Mouse (Mus musculus) embryonic facial prominence, embryonic 15.5 days (tissue): Measurements from ENCODE around the gene Aldh1l1. TPM values are rescaled to one million over a fixed set of nuclear protein-coding genes. Genes with fewer than 3 reads are reported as not detected.

ENCODE experiments used
- ATAC-seq: fragments of 200-750 bp; cut with Nextera tagmentation; 2 replicates; pipeline ENCODE4 v1.8.0; 2017; ENCODE audit warnings: low read depth, moderate TSS enrichment; ENCODE audit not compliant: insufficient number of reproducible peaks, low FRiP score, low TSS enrichment
- H3K27ac ChIP-seq: fragments of 300-500 bp; sonication (generic); replicated peaks from 2 replicates; pipeline ENCODE4 v1.5.1; 2015; ENCODE audit warnings: mild to moderate bottlenecking, inconsistent platforms
- H3K27me3 ChIP-seq: fragments of 300-500 bp; sonication (generic); 2 replicates; pipeline ENCODE4 v1.6.1; 2015; ENCODE audit warnings: inconsistent platforms
- H3K36me3 ChIP-seq: fragments of 300-500 bp; sonication (generic); 2 replicates; pipeline ENCODE4 v1.6.1; 2015; ENCODE audit warnings: mild to moderate bottlenecking, inconsistent platforms
- H3K4me1 ChIP-seq: fragments of 300-500 bp; sonication (generic); 2 replicates; pipeline ENCODE4 v1.6.1; 2015; ENCODE audit warnings: inconsistent platforms
- H3K4me2 ChIP-seq: fragments of 300-500 bp; sonication (generic); replicated peaks from 2 replicates; pipeline ENCODE4 v1.6.1; 2015; ENCODE audit warnings: mild to moderate bottlenecking, inconsistent platforms
- H3K4me3 ChIP-seq: fragments of 300-500 bp; sonication (generic); replicated peaks from 2 replicates; pipeline ENCODE4 v1.5.1; 2015; ENCODE audit warnings: mild to moderate bottlenecking, inconsistent platforms
- H3K9ac ChIP-seq: fragments of 300-500 bp; sonication (generic); 2 replicates; pipeline ENCODE4 v1.6.1; 2015; ENCODE audit warnings: inconsistent platforms
- H3K9me3 ChIP-seq: fragments of 300-500 bp; sonication (generic); replicated peaks from 2 replicates; pipeline ENCODE4 v1.6.1; 2016; ENCODE audit warnings: inconsistent platforms
- WGBS: fragments of 180-500 bp; shearing (Covaris S2); methylation state at CpG from one replicate; pipeline ENCODE4 v1.1.7; 2015; 5-methylcytosine and 5-hydroxymethylcytosine counted together
- polyA plus RNA-seq: library from polyadenylated mRNA; unstranded; fragments of >200 nt; fragmentation: Nextera tagmentation; extraction: Ambion mirVana; gene quantifications from 2 replicates; pipeline ENCODE4 v1.2.1, GENCODE M21; 2015

Aldh1l1 gene
- polyA plus RNA-seq, 1 experiment from 2014 or later, result 2.1 TPM

- peak; percentile 25 for ATAC-seq
- peak overlapping the region; percentile 100 for H3K4me2 ChIP-seq
- peaks cover 27% of the 10 kb centered on the region for H3K4me1 ChIP-seq
- H3K9ac ChIP-seq, result peak overlapping the region; percentile 48
- no peaks in the 10 kb centered on the region for H3K36me3 ChIP-seq
- WGBS, result under 1% methylated on average over 38 of the region's 38 CpGs
- no peaks in the 10 kb centered on the region for H3K9me3 ChIP-seq
- no peak overlapping the region for H3K27ac ChIP-seq
- H3K27me3 ChIP-seq, result peaks cover 19% of the 10 kb centered on the region
- peak overlapping the region; percentile 63 for H3K4me3 ChIP-seq
Measured at GRCm38 (mm10) chr6:90462841-90463227, 23.4 kb upstream of the Aldh1l1 start.

GRCm38 (mm10) chr6:90463228-90463862, 22.9 kb upstream of the Aldh1l1 start:
- no peaks in the 10 kb centered on the region for H3K36me3 ChIP-seq
- ATAC-seq, result peak; percentile 74
- no peak overlapping the region for H3K27ac ChIP-seq
- WGBS, result under 1% methylated on average over 31 of the region's 31 CpGs
- H3K4me2 ChIP-seq, result peak overlapping the region; percentile 100
- peak overlapping the region; percentile 48; the same call in 1 of the 2 replicates for H3K9ac ChIP-seq
- H3K27me3 ChIP-seq, result peaks cover 19% of the 10 kb centered on the region
- H3K4me1 ChIP-seq, result peaks cover 27% of the 10 kb centered on the region
- H3K4me3 ChIP-seq, result peak overlapping the region; percentile 63
- no peaks in the 10 kb centered on the region for H3K9me3 ChIP-seq

GRCm38 (mm10) chr6:90463890-90464421, 22.3 kb upstream of the Aldh1l1 start:
- Histone ChIP-seq H3K27me3 (peaks cover 19% of the 10 kb centered on the region), H3K4me3 (peak overlapping the region; percentile 63), H3K36me3 (no peaks in the 10 kb centered on the region), H3K4me2 (peak overlapping the region; percentile 100), H3K4me1 (peaks cover 27% of the 10 kb centered on the region), H3K27ac (no peak overlapping the region), H3K9ac (no peak overlapping the region), H3K9me3 (no peaks in the 10 kb centered on the region)
- 0 out of 2 replicates have a peak, but pooled peaks have one; percentile 2 for ATAC-seq
- 38% methylated on average over 7 of the region's 7 CpGs for WGBS

DNA sequence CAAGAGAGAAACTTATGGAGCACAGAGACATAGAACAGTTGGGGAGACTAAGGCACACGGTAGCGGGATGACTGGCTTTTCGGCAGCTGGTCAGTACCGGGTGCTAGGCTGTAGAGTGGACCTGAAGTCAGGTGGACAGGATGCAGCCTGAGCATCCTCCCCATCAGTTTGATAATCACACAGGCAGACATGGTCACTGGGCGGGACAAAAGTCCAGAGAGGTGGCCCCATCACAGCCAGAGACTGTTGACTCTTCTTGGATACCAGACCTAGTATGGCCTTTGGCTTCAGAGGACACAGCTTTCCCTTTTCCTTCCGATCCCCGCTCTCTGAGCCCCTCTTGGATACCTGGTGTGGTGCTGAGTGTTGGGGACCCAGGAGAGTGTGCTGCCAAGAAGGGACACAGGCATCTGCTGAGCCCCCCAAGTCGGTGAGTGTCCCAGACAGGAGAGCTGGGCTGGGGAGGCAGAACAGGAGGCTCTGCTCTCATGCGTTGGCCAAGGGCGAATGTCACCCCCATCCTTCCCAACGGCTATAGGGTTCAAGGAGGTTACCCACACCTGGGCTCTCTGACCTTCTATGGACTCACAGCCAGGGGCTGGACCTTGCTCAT, 21.1 kb upstream of the Aldh1l1 start:
- Histone ChIP-seq H3K36me3 (no peaks in the 10 kb centered on the region), H3K27me3 (peaks cover 19% of the 10 kb centered on the region), H3K4me1 (peaks cover 27% of the 10 kb centered on the region), H3K4me2 (no peak overlapping the region), H3K9ac (no peak overlapping the region), H3K4me3 (no peak overlapping the region), H3K9me3 (no peaks in the 10 kb centered on the region), H3K27ac (no peak overlapping the region)
- 91% methylated on average over 11 of the region's 11 CpGs for WGBS
- no peak for ATAC-seq

GRCm38 (mm10) chr6:90466079-90466478, 20.1 kb upstream of the Aldh1l1 start:
- Histone ChIP-seq H3K4me3 (no peak overlapping the region), H3K27me3 (peaks cover 12% of the 10 kb centered on the region), H3K9ac (no peak overlapping the region), H3K36me3 (no peaks in the 10 kb centered on the region), H3K4me2 (no peak overlapping the region), H3K4me1 (peaks cover 35% of the 10 kb centered on the region), H3K9me3 (no peaks in the 10 kb centered on the region), H3K27ac (no peak overlapping the region)
- no peak for ATAC-seq
- 74% methylated on average over 10 of the region's 10 CpGs for WGBS

GRCm38 (mm10) chr6:90466847-90467410, 19.3 kb upstream of the Aldh1l1 start:
- Histone ChIP-seq H3K4me2 (no peak overlapping the region), H3K9me3 (no peaks in the 10 kb centered on the region), H3K36me3 (no peaks in the 10 kb centered on the region), H3K9ac (no peak overlapping the region), H3K27me3 (peaks cover 4% of the 10 kb centered on the region), H3K27ac (no peak overlapping the region), H3K4me1 (peaks cover 40% of the 10 kb centered on the region), H3K4me3 (no peak overlapping the region)
- ATAC-seq, result no peak
- WGBS, result 87% methylated on average over 12 of the region's 12 CpGs

DNA sequence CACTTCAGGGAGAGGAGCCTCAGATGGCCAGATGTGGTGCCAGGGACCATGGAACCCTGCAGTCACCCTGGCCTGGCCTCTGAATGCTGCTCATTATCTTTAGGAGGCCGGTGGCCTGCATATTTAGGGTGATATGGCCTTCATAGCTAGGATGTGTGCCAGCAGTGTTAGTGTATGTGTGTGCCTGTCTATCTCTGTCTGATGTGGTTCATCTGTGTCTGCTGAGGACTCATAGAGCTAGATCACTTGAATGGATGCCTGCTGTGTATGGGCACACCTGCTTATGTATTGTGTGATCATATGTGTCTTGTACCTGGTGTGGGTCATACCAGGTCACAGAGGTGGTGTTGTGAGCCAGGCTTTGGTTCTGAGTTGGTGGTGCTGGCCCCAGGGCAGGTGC, 18.0 kb upstream of the Aldh1l1 start:
- Histone ChIP-seq H3K27ac (no peak overlapping the region), H3K36me3 (no peaks in the 10 kb centered on the region), H3K9ac (no peak overlapping the region), H3K9me3 (no peaks in the 10 kb centered on the region), H3K27me3 (no peaks in the 10 kb centered on the region), H3K4me2 (no peak overlapping the region), H3K4me3 (no peak overlapping the region), H3K4me1 (peaks cover 32% of the 10 kb centered on the region)
- no peak for ATAC-seq
- WGBS, result 80% methylated on average over 1 of the region's 1 CpGs

GRCm38 (mm10) chr6:90469041-90469440, 17.2 kb upstream of the Aldh1l1 start:
- Histone ChIP-seq H3K4me2 (no peak overlapping the region), H3K27me3 (no peaks in the 10 kb centered on the region), H3K4me3 (no peak overlapping the region), H3K36me3 (no peaks in the 10 kb centered on the region), H3K27ac (no peak overlapping the region), H3K9me3 (no peaks in the 10 kb centered on the region), H3K4me1 (peaks cover 23% of the 10 kb centered on the region), H3K9ac (no peak overlapping the region)
- 86% methylated on average over 6 of the region's 6 CpGs for WGBS
- ATAC-seq, result no peak

- Histone ChIP-seq H3K9me3 (no peaks in the 10 kb centered on the region), H3K9ac (no peak overlapping the region), H3K4me3 (no peak overlapping the region), H3K4me1 (peaks cover 20% of the 10 kb centered on the region), H3K27me3 (no peaks in the 10 kb centered on the region), H3K27ac (no peak overlapping the region; the same call in 1 of the 2 replicates), H3K4me2 (no peak overlapping the region), H3K36me3 (no peaks in the 10 kb centered on the region)
- 97% methylated on average over 2 of the region's 2 CpGs for whole genome bisulfite sequencing
- no peak for ATAC-seq
Measured at GRCm38 (mm10) chr6:90470255-90470654, 16.0 kb upstream of the Aldh1l1 start.

DNA sequence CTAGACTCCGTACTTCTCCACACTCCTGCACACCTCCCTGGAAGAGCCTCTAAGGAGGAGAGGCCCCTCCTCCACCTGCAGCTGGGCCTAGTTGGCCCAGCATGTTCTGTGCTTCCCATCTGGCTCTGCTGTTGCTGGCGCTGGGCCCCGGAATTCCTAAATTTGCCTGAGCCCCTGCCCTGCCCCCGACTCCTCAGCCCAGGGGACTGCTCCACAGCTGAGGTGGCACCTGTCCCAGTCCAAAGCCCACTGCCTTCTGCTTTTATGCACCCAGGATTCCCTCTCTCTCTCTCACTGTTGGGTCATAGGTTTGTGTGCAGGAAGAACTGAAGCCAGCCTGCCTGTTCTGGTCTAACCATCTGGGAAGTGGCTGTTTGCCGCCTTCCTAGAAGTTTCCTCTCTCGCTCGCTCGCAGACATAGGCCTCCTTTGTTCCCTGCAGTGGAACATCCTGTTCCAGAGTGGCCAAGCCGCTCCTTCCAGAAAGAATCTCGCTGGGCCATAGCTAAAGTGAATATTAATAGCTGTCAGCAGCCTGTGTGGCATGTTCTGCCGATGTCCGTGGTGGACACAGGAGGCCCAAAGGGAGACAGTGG, 15.2 kb upstream of the Aldh1l1 start:
- Histone ChIP-seq H3K9me3 (no peaks in the 10 kb centered on the region), H3K4me1 (peaks cover 20% of the 10 kb centered on the region), H3K27ac (peak overlapping the region; percentile 69), H3K4me2 (no peak overlapping the region), H3K9ac (no peak overlapping the region), H3K27me3 (no peaks in the 10 kb centered on the region), H3K36me3 (no peaks in the 10 kb centered on the region), H3K4me3 (no peak overlapping the region)
- peak; percentile 49; the same call in 1 of the 2 replicates for ATAC-seq
- 30% methylated on average over 12 of the region's 12 CpGs for WGBS

GRCm38 (mm10) chr6:90472079-90472478, 14.1 kb upstream of the Aldh1l1 start:
- no peaks in the 10 kb centered on the region for H3K27me3 ChIP-seq
- H3K4me1 ChIP-seq, result peaks cover 20% of the 10 kb centered on the region
- H3K4me3 ChIP-seq, result no peak overlapping the region
- H3K9ac ChIP-seq, result no peak overlapping the region
- WGBS, result 55% methylated on average over 4 of the region's 4 CpGs
- H3K4me2 ChIP-seq, result no peak overlapping the region
- no peak overlapping the region for H3K27ac ChIP-seq
- no peaks in the 10 kb centered on the region for H3K9me3 ChIP-seq
- H3K36me3 ChIP-seq, result no peaks in the 10 kb centered on the region
- no peak for ATAC-seq
